Mouse (Mus musculus): ENCODE data around the gene Lce1b. TPM values are rescaled to one million over a fixed set of nuclear protein-coding genes. Genes with fewer than 3 reads are reported as not detected.
"Not testable (repeated sequence)": the region's sequence is repeated elsewhere in the genome, so short reads cannot be mapped to it uniquely, and the experiment has no call there.

Lce1b gene
- 67.0 TPM in 1 of 2 replicates, not detected in the other for polyA plus RNA-seq (2012; rRNA removed)

DNA sequence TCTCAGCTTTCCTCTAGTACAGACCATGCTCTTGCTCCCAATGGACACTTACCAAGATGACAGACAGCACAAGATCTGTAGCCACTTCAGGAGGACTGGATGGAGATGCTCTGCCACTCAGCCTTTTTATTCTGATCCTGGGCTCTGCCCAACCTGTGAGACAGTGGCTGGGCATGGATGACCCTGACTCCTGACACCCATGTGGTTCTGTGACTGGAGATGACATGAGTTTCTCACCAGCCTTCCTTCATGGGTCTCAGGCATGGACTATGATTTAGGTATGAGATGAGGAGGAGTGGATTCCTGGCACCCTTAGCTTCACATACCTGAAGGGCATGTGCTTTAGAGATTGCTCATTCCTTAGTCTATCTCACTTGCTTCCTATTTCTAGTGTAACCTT lies at the start of gene Lce1b:
Gene Lce1b, minus strand, starts transcription at position 101 of the 400 bp plus-strand sequence.
- TF ChIP-seq POLR2A (IDR thresholded peaks at IDR 0.05; ENCODE audit: borderline replicate concordance, extremely low read depth, low read depth, low read length): no peak
- no peak for TF ChIP-seq CTCF (IDR thresholded peaks at IDR 0.05; ENCODE audit: insufficient read depth, low read length)
- H3K4me1 ChIP-seq (ENCODE audit: control insufficient read depth, insufficient read depth, low read length): no peaks in the 10 kb centered on the region
- no peak within 1 kb of the TSS for H3K4me3 ChIP-seq (replicated peaks; ENCODE audit: extremely low read depth, low read depth, low read length)
- DNase-seq: no peak

DNA sequence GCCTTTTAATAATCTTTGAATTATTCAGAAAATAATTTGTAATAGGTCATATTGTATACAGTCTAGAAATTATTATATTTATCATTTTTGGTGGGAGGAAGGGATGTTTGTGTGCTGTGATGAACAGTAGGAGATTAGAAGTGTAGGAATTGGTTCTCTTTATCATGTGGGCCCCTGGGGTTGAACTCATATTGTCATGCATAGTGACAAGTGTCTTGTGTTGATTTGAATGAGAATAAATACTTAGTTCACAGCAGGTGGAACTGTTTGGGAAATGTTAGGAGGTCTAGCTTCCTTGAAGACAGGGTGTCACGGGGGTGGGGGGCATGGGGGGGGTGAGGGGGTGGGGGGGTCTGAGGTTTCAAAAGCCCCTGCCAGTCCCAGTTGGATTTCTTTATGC lies 37.9 kb upstream of the Lce1b start:
- H3K4me3 ChIP-seq (replicated peaks; ENCODE audit: extremely low read depth, low read depth, low read length): no peak overlapping the region
- no peak for DNase-seq
- WGBS: 25% methylated on average over 1 of the region's 1 CpGs
- H3K4me1 ChIP-seq (ENCODE audit: control insufficient read depth, insufficient read depth, low read length): no peaks in the 10 kb centered on the region
- TF ChIP-seq CTCF (IDR thresholded peaks at IDR 0.05; ENCODE audit: insufficient read depth, low read length) (no peak), POLR2A (IDR thresholded peaks at IDR 0.05; ENCODE audit: borderline replicate concordance, extremely low read depth, low read depth, low read length) (no peak)

DNA sequence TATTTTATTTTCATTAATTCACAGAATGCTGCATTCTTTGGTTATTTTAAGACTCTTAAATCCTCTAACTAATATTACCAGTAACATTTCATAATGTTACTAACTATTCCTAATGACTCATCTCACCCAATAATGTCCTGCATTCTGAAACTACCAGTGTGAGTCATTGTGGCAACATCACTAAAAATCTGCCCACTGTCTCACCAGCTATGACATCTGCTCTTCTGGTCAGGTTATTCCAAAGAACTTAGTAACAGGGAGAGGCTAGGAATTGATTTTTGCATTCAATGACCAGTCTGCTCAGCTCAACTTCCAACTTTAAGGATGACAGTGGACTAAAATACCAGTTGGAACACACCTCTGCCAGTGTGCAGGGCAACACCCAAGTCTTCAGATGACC lies 35.0 kb upstream of the Lce1b start:
- TF ChIP-seq POLR2A (IDR thresholded peaks at IDR 0.05; ENCODE audit: borderline replicate concordance, extremely low read depth, low read depth, low read length) (no peak), CTCF (IDR thresholded peaks at IDR 0.05; ENCODE audit: insufficient read depth, low read length) (no peak)
- no peak for DNase-seq
- no peaks in the 10 kb centered on the region for H3K4me1 ChIP-seq (ENCODE audit: control insufficient read depth, insufficient read depth, low read length)
- H3K4me3 ChIP-seq (replicated peaks; ENCODE audit: extremely low read depth, low read depth, low read length): no peak overlapping the region

DNA sequence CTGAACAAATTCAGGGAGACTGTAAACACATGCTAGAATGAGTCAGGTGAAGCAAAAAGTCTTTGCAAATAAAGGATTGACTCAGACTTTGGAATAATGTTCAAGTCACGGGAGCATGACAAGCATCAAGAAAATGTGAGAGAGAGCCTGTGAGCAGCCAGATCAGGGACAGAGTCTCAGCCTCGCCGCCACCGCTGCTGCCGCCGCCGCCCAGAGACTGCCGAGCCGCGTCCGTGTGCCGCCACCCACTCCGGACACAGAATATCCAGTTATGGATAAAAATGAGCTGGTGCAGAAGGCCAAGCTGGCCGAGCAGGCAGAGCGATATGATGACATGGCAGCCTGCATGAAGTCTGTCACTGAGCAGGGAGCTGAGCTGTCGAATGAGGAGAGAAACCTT lies 32.4 kb upstream of the Lce1b start:
- not testable (repeated sequence) for H3K4me3 ChIP-seq (replicated peaks; ENCODE audit: extremely low read depth, low read depth, low read length)
- 57% methylated on average over 16 of the region's 16 CpGs for WGBS
- DNase-seq: peak; percentile 6

DNA sequence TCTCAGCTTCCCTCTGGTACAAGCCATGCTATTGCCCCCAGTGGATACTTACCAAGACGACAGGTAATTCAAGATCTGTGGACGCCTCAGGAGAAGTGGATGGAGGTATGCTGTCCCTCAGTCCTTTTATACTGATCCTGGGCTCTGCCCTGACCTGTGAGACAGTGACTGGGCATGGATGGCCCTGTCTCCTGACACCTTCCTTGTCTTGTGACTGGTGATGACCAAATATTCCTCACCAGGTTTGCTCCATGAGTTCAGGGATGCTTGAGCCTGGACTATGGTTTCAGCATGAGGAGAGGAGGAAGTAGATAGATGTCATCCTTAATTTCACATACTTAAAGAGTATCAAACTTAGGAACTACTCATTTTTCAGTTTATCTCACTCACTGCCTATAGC lies 30.4 kb upstream of the Lce1b start, which contains the start of gene Lce1d:
Gene Lce1d, minus strand, starts transcription at position 101 of the 400 bp plus-strand sequence.
- DNase-seq: no peak
- no peak for TF ChIP-seq POLR2A (IDR thresholded peaks at IDR 0.05; ENCODE audit: borderline replicate concordance, extremely low read depth, low read depth, low read length)
- TF ChIP-seq CTCF (IDR thresholded peaks at IDR 0.05; ENCODE audit: insufficient read depth, low read length): no peak
- Histone ChIP-seq H3K4me1 (ENCODE audit: control insufficient read depth, insufficient read depth, low read length) (no peaks in the 10 kb centered on the region), H3K4me3 (replicated peaks; ENCODE audit: extremely low read depth, low read depth, low read length) (no peak within 1 kb of the TSS)
- WGBS: 49% methylated on average over 2 of the region's 2 CpGs

More for the DNA sequence above, 32.4 kb upstream of the Lce1b start:
- not testable (repeated sequence) for H3K4me1 ChIP-seq (ENCODE audit: control insufficient read depth, insufficient read depth, low read length)

DNA sequence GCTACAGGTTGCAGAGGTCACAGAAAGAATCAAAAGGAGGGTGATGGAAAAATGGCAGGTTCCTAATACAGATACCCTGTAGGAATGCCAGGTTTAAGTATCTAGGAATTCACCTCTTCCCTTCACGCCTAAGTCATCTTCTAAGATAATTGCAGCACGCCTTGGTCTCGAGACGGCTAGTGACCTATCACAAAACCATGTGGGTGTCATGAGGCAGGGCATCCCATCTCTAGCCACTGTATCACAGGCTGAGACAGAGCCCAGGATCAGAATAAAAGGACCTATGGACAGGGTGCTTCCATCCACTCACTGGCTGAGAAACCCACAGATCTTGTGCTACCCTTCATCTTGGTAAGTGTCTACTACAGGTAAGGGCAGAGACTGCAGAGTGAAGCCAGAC lies 22.2 kb upstream of the Lce1b start, which contains the start of gene Lce1c:
Gene Lce1c, plus strand, starts transcription at position 301 of the 400 bp plus-strand sequence.
- TF ChIP-seq POLR2A (IDR thresholded peaks at IDR 0.05; ENCODE audit: borderline replicate concordance, extremely low read depth, low read depth, low read length) (no peak), CTCF (IDR thresholded peaks at IDR 0.05; ENCODE audit: insufficient read depth, low read length) (no peak)
- H3K4me3 ChIP-seq (replicated peaks; ENCODE audit: extremely low read depth, low read depth, low read length): no peak within 1 kb of the TSS
- DNase-seq: no peak
- 83% methylated on average over 4 of the region's 4 CpGs for WGBS
- no peaks in the 10 kb centered on the region for H3K4me1 ChIP-seq (ENCODE audit: control insufficient read depth, insufficient read depth, low read length)

DNA sequence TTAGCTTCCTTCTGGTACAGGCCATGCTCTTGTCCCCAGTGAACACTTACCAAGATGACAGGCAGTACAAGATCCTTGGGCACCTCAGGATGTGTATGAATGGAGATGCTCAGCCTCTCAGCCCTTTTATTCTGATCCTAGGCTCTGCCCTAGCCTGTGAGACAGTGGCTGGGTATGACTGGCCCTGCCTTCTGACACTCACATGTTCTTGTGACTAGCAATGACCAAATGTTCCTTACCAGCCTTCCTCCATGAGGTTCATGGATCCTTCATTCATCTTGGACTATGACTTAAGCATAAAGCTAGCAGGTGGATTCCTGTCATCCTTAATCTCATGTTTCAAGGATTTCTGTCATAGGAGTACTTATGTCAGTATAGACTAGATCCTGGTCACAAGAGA lies 13.5 kb upstream of the Lce1b start, which contains the start of gene Lce1a2:
Gene Lce1a2, minus strand, starts transcription at position 101 of the 400 bp plus-strand sequence.
- TF ChIP-seq CTCF (IDR thresholded peaks at IDR 0.05; ENCODE audit: insufficient read depth, low read length) (no peak), POLR2A (IDR thresholded peaks at IDR 0.05; ENCODE audit: borderline replicate concordance, extremely low read depth, low read depth, low read length) (no peak)
- no peak for DNase-seq

DNA sequence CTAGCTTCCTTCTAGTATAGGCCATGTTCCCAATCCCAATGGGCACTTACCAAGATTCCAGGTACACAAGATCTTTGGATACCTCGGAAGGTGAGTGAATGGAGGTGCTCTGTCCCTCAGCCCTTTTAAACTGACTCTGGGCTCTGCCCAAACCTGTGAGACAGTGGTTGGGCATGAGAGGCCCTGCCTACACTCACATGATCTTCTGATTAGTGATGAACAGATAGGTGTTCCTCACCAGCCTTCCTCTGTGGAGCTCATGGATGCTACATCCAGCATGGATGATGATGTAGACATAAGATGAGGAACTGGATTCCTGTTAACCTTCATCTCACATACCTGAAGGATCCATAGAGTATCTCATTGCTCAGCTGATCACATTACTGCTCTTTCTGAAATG lies 8.5 kb downstream of the Lce1b start, which contains the start of gene Lce1a1:
Gene Lce1a1, minus strand, starts transcription at position 101 of the 400 bp plus-strand sequence.
- Histone ChIP-seq H3K4me1 (ENCODE audit: control insufficient read depth, insufficient read depth, low read length) (no peaks in the 10 kb centered on the region), H3K4me3 (replicated peaks; ENCODE audit: extremely low read depth, low read depth, low read length) (no peak within 1 kb of the TSS)
- TF ChIP-seq POLR2A (IDR thresholded peaks at IDR 0.05; ENCODE audit: borderline replicate concordance, extremely low read depth, low read depth, low read length): no peak
- no peak for TF ChIP-seq CTCF (IDR thresholded peaks at IDR 0.05; ENCODE audit: insufficient read depth, low read length)
- no peak for DNase-seq
- WGBS: 79% methylated on average over 1 of the region's 1 CpGs

More for the DNA sequence above, 13.5 kb upstream of the Lce1b start, which contains the start of gene Lce1a2:
- no peak within 1 kb of the TSS for H3K4me3 ChIP-seq (replicated peaks; ENCODE audit: extremely low read depth, low read depth, low read length)
- H3K4me1 ChIP-seq (ENCODE audit: control insufficient read depth, insufficient read depth, low read length): no peaks in the 10 kb centered on the region

DNA sequence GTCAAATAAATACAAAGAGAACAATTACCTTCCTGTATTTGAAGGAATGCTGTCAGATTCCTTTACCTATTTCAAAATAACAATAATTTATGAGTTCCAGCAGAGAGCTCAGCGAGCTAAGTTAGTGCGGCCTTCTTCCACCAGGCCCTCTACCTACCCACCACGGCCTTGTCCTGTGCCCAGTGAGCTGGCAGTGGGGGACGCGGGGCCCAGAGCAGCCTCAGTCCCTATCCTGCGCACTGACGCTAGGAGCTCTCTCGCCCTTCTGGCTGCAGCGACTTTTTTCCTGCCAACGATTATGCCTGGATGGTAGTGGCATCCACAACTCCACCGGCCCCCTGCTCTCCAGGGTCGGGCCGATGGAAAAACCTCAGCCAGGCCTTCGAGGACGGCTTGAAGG lies 16.9 kb downstream of the Lce1b start:
- no peak for DNase-seq
- WGBS: 86% methylated on average over 15 of the region's 15 CpGs
- no peak for TF ChIP-seq POLR2A (IDR thresholded peaks at IDR 0.05; ENCODE audit: borderline replicate concordance, extremely low read depth, low read depth, low read length)
- TF ChIP-seq CTCF (IDR thresholded peaks at IDR 0.05; ENCODE audit: insufficient read depth, low read length): no peak
- Histone ChIP-seq H3K4me3 (replicated peaks; ENCODE audit: extremely low read depth, low read depth, low read length) (no peak overlapping the region), H3K4me1 (ENCODE audit: control insufficient read depth, insufficient read depth, low read length) (no peaks in the 10 kb centered on the region)

DNA sequence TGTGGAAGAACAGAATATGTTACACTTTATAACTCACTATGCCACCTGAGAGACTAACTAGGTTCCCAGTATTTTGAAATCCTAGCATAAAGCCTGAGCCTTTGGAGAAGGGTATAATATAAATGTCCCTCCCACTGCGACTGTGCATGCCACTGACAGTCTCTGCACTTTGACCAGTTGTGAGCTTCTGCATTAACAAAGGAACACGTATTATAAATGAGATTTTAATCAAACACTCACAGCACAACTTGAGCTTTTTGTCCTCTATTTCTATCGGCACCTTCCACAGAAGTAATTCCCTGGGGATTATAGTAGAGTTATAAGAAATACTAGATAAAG lies 18.1 kb downstream of the Lce1b start:
- no peak for TF ChIP-seq POLR2A (IDR thresholded peaks at IDR 0.05; ENCODE audit: borderline replicate concordance, extremely low read depth, low read depth, low read length)
- no peak for TF ChIP-seq CTCF (IDR thresholded peaks at IDR 0.05; ENCODE audit: insufficient read depth, low read length)
- H3K4me3 ChIP-seq (replicated peaks; ENCODE audit: extremely low read depth, low read depth, low read length): no peak overlapping the region
- H3K4me1 ChIP-seq (ENCODE audit: control insufficient read depth, insufficient read depth, low read length): no peaks in the 10 kb centered on the region
- WGBS: 68% methylated on average over 3 of the region's 3 CpGs
- DNase-seq: no peak

Measured in lung, adult 2 months (tissue).